Mouse (Mus musculus) C2C12 (cell line): ENCODE measurements around the gene Srgap2.

ENCODE experiments used
- CTCF ChIP-seq: IDR thresholded peaks from one replicate; pipeline ENCODE4 v1.5.1; 2011; ENCODE audit not compliant: control insufficient read depth, insufficient read depth, insufficient read length
- FOSL1 ChIP-seq: IDR thresholded peaks from one replicate; pipeline ENCODE4 v1.8.0; 2011; ENCODE audit warnings: mild to moderate bottlenecking, low read length; ENCODE audit not compliant: poor library complexity, insufficient read depth, severe bottlenecking
- MAX ChIP-seq: IDR thresholded peaks from one replicate; pipeline ENCODE4 v1.6.1; 2011; ENCODE audit warnings: mild to moderate bottlenecking, control low read depth
- MYOD1 ChIP-seq: IDR thresholded peaks from one replicate; pipeline ENCODE4 v1.6.1; 2011; ENCODE audit warnings: low read depth; ENCODE audit not compliant: control insufficient read depth, insufficient read length
- MYOG ChIP-seq: IDR thresholded peaks from one replicate; pipeline ENCODE4 v1.6.1; 2011; ENCODE audit not compliant: control insufficient read depth, insufficient read length; ENCODE audit errors: extremely low read depth
- USF1 ChIP-seq: IDR thresholded peaks from one replicate; pipeline ENCODE4 v1.6.1; 2011; ENCODE audit warnings: low read depth, mild to moderate bottlenecking, control low read depth, moderate library complexity

DNA sequence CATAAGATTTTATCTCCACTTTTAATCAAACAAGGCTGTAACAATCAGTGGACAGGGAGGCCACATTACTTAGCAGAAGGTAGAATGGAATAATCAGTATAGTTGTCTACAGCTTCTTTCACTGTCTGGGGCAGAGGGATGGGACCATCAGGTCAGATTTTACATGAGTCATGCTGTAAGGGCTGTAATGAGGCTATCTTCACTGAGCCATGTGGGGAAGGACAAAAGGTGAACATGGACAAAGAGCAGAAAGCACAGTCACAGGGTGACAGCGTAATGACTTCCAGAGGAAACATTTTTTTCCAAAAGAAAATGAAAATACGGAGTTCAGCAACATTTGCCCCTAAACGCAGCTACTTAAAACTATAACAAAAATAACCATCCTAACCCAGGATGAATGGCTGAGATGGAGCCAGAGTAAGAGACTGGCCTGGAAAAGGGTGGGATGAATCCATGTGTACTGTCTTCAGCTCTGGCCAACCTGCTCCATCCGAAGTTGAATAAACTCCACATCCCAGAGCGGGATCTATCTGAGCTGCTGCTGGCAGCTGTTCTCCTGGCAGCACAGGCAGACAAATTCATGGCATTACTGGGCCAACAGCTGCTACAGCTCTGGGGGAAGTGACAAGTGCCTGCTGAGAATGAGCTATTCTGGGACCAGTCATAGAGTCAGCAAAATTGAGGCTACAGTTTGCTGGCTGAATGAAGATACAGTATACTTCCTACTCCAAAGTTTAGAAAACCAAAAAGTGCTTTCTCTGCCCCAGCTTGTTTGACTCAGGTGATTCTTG is 95.5 kb downstream of the Srgap2 start:
- no peak for TF ChIP-seq USF1
- no peak for TF ChIP-seq CTCF
- TF ChIP-seq MYOG: no peak
- no peak for TF ChIP-seq MAX
- peak; percentile 82 for TF ChIP-seq MYOD1
- TF ChIP-seq FOSL1: no peak
